Mouse (Mus musculus): ENCODE results near the gene Abtb2. TPM values are rescaled to one million over a fixed set of nuclear protein-coding genes. Genes with fewer than 3 reads are reported as not detected.

Abtb2 gene
- polyA plus RNA-seq, 1 experiment from 2014 or later: 3.8 TPM

DNA sequence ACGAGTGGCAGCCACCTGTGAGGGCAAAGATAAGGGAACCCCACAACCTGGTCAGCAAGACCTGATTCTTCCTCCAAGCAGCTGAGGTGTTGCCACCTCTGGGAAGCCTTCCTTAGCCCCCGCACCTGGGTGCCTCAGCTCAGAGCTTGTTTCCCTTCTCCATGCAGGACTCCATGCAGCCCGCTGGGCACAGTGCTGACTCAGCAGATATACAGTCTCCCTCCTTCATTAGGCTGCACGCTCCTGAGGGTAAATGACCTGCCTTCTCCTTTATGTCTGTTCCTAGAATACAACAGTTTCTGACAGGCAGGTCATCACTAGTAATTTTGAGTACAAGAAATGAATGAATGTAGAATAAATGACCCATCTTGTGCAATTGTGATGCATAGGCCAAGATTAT is 103.5 kb downstream of the Abtb2 start:
- peaks cover 20% of the 10 kb centered on the region for H3K4me1 ChIP-seq (ENCODE audit: control insufficient read depth, insufficient read depth, low read length)
- no peaks in the 10 kb centered on the region for H3K36me3 ChIP-seq (ENCODE audit: control insufficient read depth, insufficient read depth, low read length)
- H3K27me3 ChIP-seq (replicated peaks; ENCODE audit: control insufficient read depth, insufficient read depth, low read length): no peaks in the 10 kb centered on the region
- ATAC-seq: peak; percentile 33; the same call in 1 of the 2 replicates
- H3K9me3 ChIP-seq (replicated peaks; ENCODE audit: control insufficient read depth, low read length): no peaks in the 10 kb centered on the region
- H3K4me2 ChIP-seq (ENCODE audit: low read length): no peak overlapping the region
- WGBS: 62% methylated on average over 4 of the region's 4 CpGs
- no peak for DNase-seq (ENCODE audit: low spot score)
- H3K4me3 ChIP-seq (ENCODE audit: low read depth, low read length): no peak overlapping the region
- H3K27ac ChIP-seq (ENCODE audit: low read depth, low read length): no peak overlapping the region
- no peak overlapping the region for H3K9ac ChIP-seq (ENCODE audit: low read length)

DNA sequence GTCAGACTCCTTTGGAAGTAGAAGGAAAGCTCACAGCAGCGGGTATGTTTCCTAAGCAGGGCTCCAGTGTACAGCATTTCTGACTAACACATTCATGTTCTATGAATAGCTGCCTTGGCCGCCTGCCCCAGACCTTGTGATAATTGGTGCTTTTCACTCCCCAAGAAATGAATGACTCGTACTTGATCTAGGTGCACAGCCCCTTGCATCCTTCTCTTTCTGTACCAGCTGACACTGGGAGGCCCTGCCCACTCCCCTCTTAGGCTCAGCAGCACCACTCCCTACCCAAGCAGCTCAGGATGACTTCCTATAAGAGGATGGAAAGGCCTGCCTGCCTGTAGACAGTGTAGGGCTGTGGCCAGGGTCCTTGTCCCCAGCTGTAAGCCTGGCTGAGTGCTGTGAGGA is 104.2 kb downstream of the Abtb2 start:
- Histone ChIP-seq H3K9ac (ENCODE audit: low read length) (no peak overlapping the region), H3K27ac (ENCODE audit: low read depth, low read length) (peak overlapping the region; percentile 17; the same call in 1 of the 2 replicates)
- DNase-seq (ENCODE audit: low spot score): peak; percentile 94

DNA sequence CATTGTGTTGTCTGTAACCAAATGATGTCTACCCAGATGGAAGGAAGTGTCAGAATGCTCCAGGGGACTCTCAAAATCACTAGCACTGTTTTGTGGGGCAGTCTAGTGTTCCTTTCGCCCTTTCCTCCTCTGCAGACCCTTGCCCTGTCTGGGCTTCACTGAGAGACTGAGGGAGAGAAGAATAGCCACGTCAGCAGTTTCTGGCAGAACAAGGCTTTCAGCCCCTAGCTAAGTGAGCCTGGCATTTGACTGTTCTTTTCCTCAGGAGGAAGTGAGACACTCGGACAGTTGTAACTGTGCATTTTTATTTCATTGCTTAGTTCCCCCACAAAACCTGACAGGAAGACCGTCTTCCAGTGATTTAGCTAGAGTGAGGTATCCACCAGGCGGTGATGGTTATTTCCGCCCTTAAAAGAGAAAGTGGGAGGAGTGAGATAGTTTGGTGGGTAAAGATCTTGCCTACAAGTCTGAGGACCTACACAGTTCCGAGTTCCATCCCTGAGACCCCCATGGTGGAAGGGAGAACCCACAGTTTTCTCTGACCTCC is 106.5 kb downstream of the Abtb2 start:
- DNase-seq (ENCODE audit: low spot score): no peak
- H3K4me3 ChIP-seq (ENCODE audit: low read depth, low read length): no peak overlapping the region
- no peaks in the 10 kb centered on the region for H3K9me3 ChIP-seq (replicated peaks; ENCODE audit: control insufficient read depth, low read length)
- no peaks in the 10 kb centered on the region for H3K36me3 ChIP-seq (ENCODE audit: control insufficient read depth, insufficient read depth, low read length)
- H3K9ac ChIP-seq (ENCODE audit: low read length): no peak overlapping the region
- no peak overlapping the region for H3K4me2 ChIP-seq (ENCODE audit: low read length)
- peaks cover 23% of the 10 kb centered on the region for H3K4me1 ChIP-seq (ENCODE audit: control insufficient read depth, insufficient read depth, low read length)
- H3K27ac ChIP-seq (ENCODE audit: low read depth, low read length): no peak overlapping the region
- no peaks in the 10 kb centered on the region for H3K27me3 ChIP-seq (replicated peaks; ENCODE audit: control insufficient read depth, insufficient read depth, low read length)
- 86% methylated on average over 7 of the region's 7 CpGs for WGBS
- no peak for ATAC-seq

More for the DNA sequence above, 104.2 kb downstream of the Abtb2 start:
- peak; percentile 89 for ATAC-seq
- no peaks in the 10 kb centered on the region for H3K27me3 ChIP-seq (replicated peaks; ENCODE audit: control insufficient read depth, insufficient read depth, low read length)
- WGBS: 4% methylated on average over 3 of the region's 3 CpGs
- H3K4me1 ChIP-seq (ENCODE audit: control insufficient read depth, insufficient read depth, low read length): peaks cover 20% of the 10 kb centered on the region
- H3K4me2 ChIP-seq (ENCODE audit: low read length): no peak overlapping the region
- H3K36me3 ChIP-seq (ENCODE audit: control insufficient read depth, insufficient read depth, low read length): no peaks in the 10 kb centered on the region
- no peaks in the 10 kb centered on the region for H3K9me3 ChIP-seq (replicated peaks; ENCODE audit: control insufficient read depth, low read length)
- no peak overlapping the region for H3K4me3 ChIP-seq (ENCODE audit: low read depth, low read length)

DNA sequence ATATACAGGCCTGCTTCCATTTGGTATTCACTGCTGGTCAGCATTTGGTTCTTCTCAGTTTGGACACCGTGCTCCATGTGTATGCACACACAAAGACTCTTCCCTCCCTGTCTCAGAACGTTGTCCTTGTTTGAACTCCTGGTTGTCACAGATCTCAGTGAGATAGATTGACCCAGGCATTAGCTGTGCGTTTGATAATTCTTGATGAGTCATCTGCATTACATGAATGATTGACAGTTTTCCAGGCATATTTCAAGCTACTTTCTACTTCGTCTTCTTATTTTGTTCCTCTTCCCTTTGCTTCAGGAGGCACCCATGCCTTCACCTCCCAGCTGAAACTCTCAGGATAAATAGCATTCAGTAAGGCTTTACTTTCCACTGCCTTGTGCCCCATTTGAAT is 107.5 kb downstream of the Abtb2 start:
- Histone ChIP-seq H3K4me1 (ENCODE audit: control insufficient read depth, insufficient read depth, low read length) (peaks cover 16% of the 10 kb centered on the region), H3K27ac (ENCODE audit: low read depth, low read length) (no peak overlapping the region), H3K4me2 (ENCODE audit: low read length) (no peak overlapping the region), H3K4me3 (ENCODE audit: low read depth, low read length) (no peak overlapping the region), H3K9ac (ENCODE audit: low read length) (no peak overlapping the region), H3K36me3 (ENCODE audit: control insufficient read depth, insufficient read depth, low read length) (no peaks in the 10 kb centered on the region), H3K27me3 (replicated peaks; ENCODE audit: control insufficient read depth, insufficient read depth, low read length) (no peaks in the 10 kb centered on the region), H3K9me3 (replicated peaks; ENCODE audit: control insufficient read depth, low read length) (no peaks in the 10 kb centered on the region)
- ATAC-seq: no peak
- DNase-seq (ENCODE audit: low spot score): no peak
- WGBS: 81% methylated on average over 4 of the region's 4 CpGs

DNA sequence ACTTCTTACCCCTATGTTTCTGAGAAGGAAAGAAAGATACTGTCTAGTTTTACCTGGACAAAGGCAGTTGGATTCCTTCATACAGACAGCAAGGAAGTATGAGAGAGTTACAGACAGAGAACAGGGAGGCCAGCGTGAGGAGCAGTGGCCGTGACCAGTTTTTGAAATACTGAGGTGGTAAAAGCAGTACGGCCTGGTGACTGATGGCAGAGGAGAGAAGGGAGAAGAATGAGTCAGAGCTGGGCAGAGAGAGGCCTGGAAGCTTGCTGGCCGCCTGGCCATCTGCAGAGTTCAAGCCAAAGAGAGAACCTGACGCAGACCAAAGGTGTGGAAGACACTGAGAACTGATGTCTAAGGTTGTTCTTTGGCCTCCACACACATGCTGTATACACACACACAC is 109.3 kb downstream of the Abtb2 start:
- Histone ChIP-seq H3K27ac (ENCODE audit: low read depth, low read length) (no peak overlapping the region), H3K4me3 (ENCODE audit: low read depth, low read length) (no peak overlapping the region), H3K36me3 (ENCODE audit: control insufficient read depth, insufficient read depth, low read length) (no peaks in the 10 kb centered on the region), H3K9ac (ENCODE audit: low read length) (no peak overlapping the region), H3K4me2 (ENCODE audit: low read length) (no peak overlapping the region), H3K9me3 (replicated peaks; ENCODE audit: control insufficient read depth, low read length) (no peaks in the 10 kb centered on the region), H3K4me1 (ENCODE audit: control insufficient read depth, insufficient read depth, low read length) (peaks cover 8% of the 10 kb centered on the region; the same call in 1 of the 2 replicates), H3K27me3 (replicated peaks; ENCODE audit: control insufficient read depth, insufficient read depth, low read length) (no peaks in the 10 kb centered on the region)
- ATAC-seq: no peak
- DNase-seq (ENCODE audit: low spot score): no peak
- WGBS: 89% methylated on average over 5 of the region's 5 CpGs

DNA sequence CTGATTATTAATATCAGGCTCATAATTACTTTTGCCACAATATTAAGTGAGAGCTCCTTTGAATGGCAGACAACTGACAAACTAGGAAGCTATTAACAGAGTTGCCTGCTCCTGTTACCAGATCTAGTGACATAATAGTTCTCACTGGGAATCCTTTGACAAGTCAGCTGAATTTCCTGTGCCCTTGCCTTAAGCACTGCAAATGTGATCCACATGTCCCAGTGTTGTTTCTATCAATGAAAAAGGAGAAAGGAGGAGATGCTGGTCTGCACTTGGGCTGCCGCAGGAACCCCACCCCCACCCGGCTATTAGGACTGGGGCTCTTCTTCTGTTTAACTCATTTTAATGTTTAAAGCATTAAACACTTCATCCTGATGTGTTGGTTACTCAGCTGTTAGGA is 110.7 kb downstream of the Abtb2 start:
- Histone ChIP-seq H3K36me3 (ENCODE audit: control insufficient read depth, insufficient read depth, low read length) (no peaks in the 10 kb centered on the region), H3K27ac (ENCODE audit: low read depth, low read length) (no peak overlapping the region), H3K4me1 (ENCODE audit: control insufficient read depth, insufficient read depth, low read length) (0 out of 2 replicates have a peak, but pooled peaks cover 4% of the 10 kb centered on the region), H3K4me2 (ENCODE audit: low read length) (no peak overlapping the region), H3K27me3 (replicated peaks; ENCODE audit: control insufficient read depth, insufficient read depth, low read length) (no peaks in the 10 kb centered on the region), H3K9me3 (replicated peaks; ENCODE audit: control insufficient read depth, low read length) (no peaks in the 10 kb centered on the region), H3K4me3 (ENCODE audit: low read depth, low read length) (no peak overlapping the region), H3K9ac (ENCODE audit: low read length) (no peak overlapping the region)
- ATAC-seq (no peak), DNase-seq (ENCODE audit: low spot score) (no peak)
- 70% methylated on average over 2 of the region's 2 CpGs for WGBS

DNA sequence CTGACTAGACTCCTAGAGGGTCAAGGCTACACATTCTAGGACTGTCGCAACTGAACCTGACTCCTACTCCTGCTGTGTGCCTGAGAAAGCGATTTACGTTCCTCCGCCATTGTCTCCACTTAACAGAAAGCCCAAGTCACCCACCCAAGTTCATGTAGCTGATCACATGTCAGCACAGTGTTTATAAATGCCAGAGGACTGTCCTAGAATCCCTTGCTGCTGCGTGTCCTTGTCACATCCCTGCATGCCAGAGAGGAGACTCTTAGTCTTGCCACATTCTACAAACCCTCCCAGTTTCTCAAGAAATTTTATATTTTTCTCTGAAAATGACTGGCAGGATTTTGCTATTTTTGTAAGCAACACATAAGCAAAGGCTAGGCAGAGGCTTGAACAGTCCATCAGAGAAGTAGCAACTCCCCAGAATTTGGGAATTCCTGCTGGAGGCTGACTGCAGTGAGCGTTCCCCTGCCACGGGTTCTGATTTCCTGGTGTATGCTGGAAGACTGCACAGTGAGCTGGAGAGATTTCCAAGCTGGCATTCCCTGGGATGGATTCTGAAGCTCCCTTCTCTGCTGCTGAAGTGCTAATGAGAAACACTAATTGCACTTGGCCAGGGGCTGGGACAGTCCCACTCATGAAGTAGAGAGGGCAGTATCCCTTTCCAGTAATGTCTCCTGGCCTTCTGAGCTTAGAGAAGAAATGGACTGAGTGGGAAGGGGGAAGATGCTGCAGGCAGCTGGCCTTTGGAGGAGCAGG is 111.7 kb downstream of the Abtb2 start:
- DNase-seq (ENCODE audit: low spot score): peak; percentile 42
- ATAC-seq: no peak
- Histone ChIP-seq H3K4me3 (ENCODE audit: low read depth, low read length) (no peak overlapping the region), H3K27ac (ENCODE audit: low read depth, low read length) (no peak overlapping the region), H3K27me3 (replicated peaks; ENCODE audit: control insufficient read depth, insufficient read depth, low read length) (no peaks in the 10 kb centered on the region), H3K4me1 (ENCODE audit: control insufficient read depth, insufficient read depth, low read length) (peaks cover 11% of the 10 kb centered on the region; the same call in 1 of the 2 replicates), H3K9ac (ENCODE audit: low read length) (no peak overlapping the region), H3K4me2 (ENCODE audit: low read length) (no peak overlapping the region), H3K36me3 (ENCODE audit: control insufficient read depth, insufficient read depth, low read length) (no peaks in the 10 kb centered on the region), H3K9me3 (replicated peaks; ENCODE audit: control insufficient read depth, low read length) (no peaks in the 10 kb centered on the region)
- 68% methylated on average over 7 of the region's 7 CpGs for WGBS

DNA sequence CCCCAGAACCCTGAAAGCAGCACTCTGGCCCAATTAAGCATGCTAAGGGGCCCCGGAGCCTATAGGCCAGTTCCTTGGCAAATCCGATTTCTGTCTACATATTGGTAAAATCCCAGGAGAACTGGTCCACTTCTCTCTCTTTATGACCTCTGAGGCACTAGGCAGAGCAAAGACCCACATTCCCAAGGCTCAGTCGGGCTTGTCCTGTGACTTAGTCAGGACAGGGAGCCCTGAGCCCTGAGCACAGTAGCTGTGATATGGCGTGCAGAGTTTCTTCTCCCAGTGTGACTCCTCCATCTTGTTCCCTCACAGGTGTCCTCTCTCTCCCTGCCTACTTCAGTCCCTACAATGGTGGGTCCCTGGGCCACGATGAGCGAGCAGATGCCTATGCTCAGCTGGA is 112.3 kb downstream of the Abtb2 start:
- Histone ChIP-seq H3K4me3 (ENCODE audit: low read depth, low read length) (no peak overlapping the region), H3K4me1 (ENCODE audit: control insufficient read depth, insufficient read depth, low read length) (peaks cover 18% of the 10 kb centered on the region; the same call in 1 of the 2 replicates), H3K9me3 (replicated peaks; ENCODE audit: control insufficient read depth, low read length) (no peaks in the 10 kb centered on the region), H3K27ac (ENCODE audit: low read depth, low read length) (no peak overlapping the region), H3K4me2 (ENCODE audit: low read length) (no peak overlapping the region), H3K36me3 (ENCODE audit: control insufficient read depth, insufficient read depth, low read length) (no peaks in the 10 kb centered on the region), H3K9ac (ENCODE audit: low read length) (no peak overlapping the region), H3K27me3 (replicated peaks; ENCODE audit: control insufficient read depth, insufficient read depth, low read length) (no peaks in the 10 kb centered on the region)
- ATAC-seq (no peak), DNase-seq (ENCODE audit: low spot score) (no peak)
- 86% methylated on average over 6 of the region's 6 CpGs for WGBS
